ENCODE assay signal across 8 mouse cellular contexts in genomic region chr7:100590845-100591521, GRCm38 (mm10). TPM values are rescaled to one million over a fixed set of nuclear protein-coding genes. Genes with fewer than 3 reads are reported as not detected.
A peak's percentile ranks its signal among the peaks of the same experiment; 100 is the strongest.
DNase-seq lines count a peak whose midpoint lies in the region; ATAC-seq and TF ChIP-seq lines count a peak whose summit lies in the region.

No protein-coding gene starts in this region.

- TF ChIP-seq RAD21 in MEL (IDR thresholded peaks at IDR 0.05; ENCODE audit: low read depth, low read length), result no peak

- H3K27ac ChIP-seq in MEL (ENCODE audit: control insufficient read depth, low read depth, low read length), result peak overlapping the region; percentile 95
- H3K27ac ChIP-seq in hindbrain, embryonic 10.5 days, result peak overlapping the region; percentile 92
- peak overlapping the region; percentile 94 for H3K27ac ChIP-seq in lung, postnatal 0 days (ENCODE audit: low read length)

- peaks cover 0 to 14% of the 10 kb centered on the region in 2 experiments; a peak in 2 of 4 replicates for H3K36me3 ChIP-seq in MEL (ENCODE audit: control insufficient read depth in 1 of 2, insufficient read depth in 2 of 2, low read length in 2 of 2)
- no peaks in the 10 kb centered on the region for H3K36me3 ChIP-seq in hindbrain, embryonic 10.5 days
- H3K36me3 ChIP-seq in lung, postnatal 0 days (ENCODE audit: insufficient read depth, low read length), result no peaks in the 10 kb centered on the region

- no peaks in the 10 kb centered on the region for H3K27me3 ChIP-seq in MEL (ENCODE audit: control insufficient read depth in 1 of 2, insufficient read depth in 2 of 2, low read length in 2 of 2)
- H3K27me3 ChIP-seq in hindbrain, embryonic 10.5 days (ENCODE audit: insufficient read depth, poor library complexity, severe bottlenecking), result no peaks in the 10 kb centered on the region
- no peaks in the 10 kb centered on the region for H3K27me3 ChIP-seq in lung, postnatal 0 days (replicated peaks; ENCODE audit: insufficient read depth, low read length)

- no peaks in the 10 kb centered on the region for H3K9me3 ChIP-seq in MEL (replicated peaks; ENCODE audit: insufficient read depth, low read length)
- H3K9me3 ChIP-seq in hindbrain, embryonic 10.5 days, result no peaks in the 10 kb centered on the region
- H3K9me3 ChIP-seq in lung, postnatal 0 days (ENCODE audit: low read length), result no peaks in the 10 kb centered on the region

- under 1% methylated on average over 20 of the region's 20 CpGs for WGBS in hindbrain, embryonic 10.5 days
- WGBS in lung, postnatal 0 days, result 1% methylated on average over 19 of the region's 20 CpGs

- no peak for TF ChIP-seq EP300 in MEL (IDR thresholded peaks at IDR 0.05; ENCODE audit: low read depth in 1 of 2, low read length in 2 of 2)
- TF ChIP-seq EP300 in lung, postnatal 0 days (IDR thresholded peaks at IDR 0.05), result no peak; the same call in 1 of the 2 replicates

- peak overlapping the region; percentile 53 for H3K4me2 ChIP-seq in lung, postnatal 0 days (replicated peaks; ENCODE audit: low read depth, low read length)

- no peak for TF ChIP-seq CTCF in MEL (IDR thresholded peaks at IDR 0.05 in 2 of 3, conservative IDR thresholded peaks at IDR 0.05 in 1 of 3; ENCODE audit: control insufficient read depth in 1 of 3, insufficient read depth in 1 of 3, low read depth in 2 of 3, low read length in 3 of 3, poor library complexity in 1 of 3, severe bottlenecking in 1 of 3)
- TF ChIP-seq CTCF in lung, postnatal 0 days (IDR thresholded peaks at IDR 0.05), result peak; percentile 29; the same call in 1 of the 2 replicates

- H3K9ac ChIP-seq in MEL (ENCODE audit: control insufficient read depth, low read depth, low read length, poor library complexity, severe bottlenecking), result peak overlapping the region; percentile 85
- H3K9ac ChIP-seq in lung, postnatal 0 days (replicated peaks; ENCODE audit: low read depth), result peak overlapping the region; percentile 52

- DNase-seq in MEL (ENCODE audit: low read depth, low spot score), result peak; percentile 95
- DNase-seq in cerebellum, adult 9-10 months, result peak; percentile 88
- DNase-seq in hindbrain, embryonic 10.5 days (ENCODE audit: low spot score), result peak; percentile 86
- peak; percentile 90 for DNase-seq in layer of hippocampus, adult 9-11 months
- peak; percentile 96 for DNase-seq in lung, postnatal 0 days (ENCODE audit: low spot score)
- peak; percentile 63 for DNase-seq in ovary, postnatal 14 days (ENCODE audit: low spot score)
- DNase-seq in thymus, postnatal 14 days, result peak; percentile 75

- ATAC-seq in frontal cortex, adult (ENCODE audit: low TSS enrichment), result peak; percentile 90
- ATAC-seq in lung, postnatal 0 days, result peak; percentile 97

- peak; percentile 57 to 69; a peak in 3 of 4 replicates for TF ChIP-seq POLR2A in MEL (IDR thresholded peaks at IDR 0.05; ENCODE audit: control insufficient read depth in 1 of 2, insufficient read depth in 1 of 2, low read depth in 1 of 2, low read length in 2 of 2, poor library complexity in 1 of 2)

- peaks cover 2 to 10% of the 10 kb centered on the region in 2 experiments; a peak in 3 of 4 replicates for H3K4me1 ChIP-seq in MEL (ENCODE audit: control insufficient read depth in 1 of 2, insufficient read depth in 2 of 2, low read length in 2 of 2)
- H3K4me1 ChIP-seq in hindbrain, embryonic 10.5 days (replicated peaks), result no peaks in the 10 kb centered on the region; the same call in 1 of the 2 replicates
- no peaks in the 10 kb centered on the region; the same call in 1 of the 2 replicates for H3K4me1 ChIP-seq in lung, postnatal 0 days (ENCODE audit: insufficient read depth, low read depth, low read length)

- peaks cover 1% of the 10 kb centered on the region; the same call in 1 of the 2 replicates for H3K79me2 ChIP-seq in MEL (ENCODE audit: control insufficient read depth, insufficient read depth, low read length, poor library complexity)

- H3K4me3 ChIP-seq in MEL (ENCODE audit: control insufficient read depth in 1 of 2, insufficient read depth in 1 of 2, low read depth in 2 of 2, low read length in 2 of 2), result peak overlapping the region; percentile 82 to 94
- H3K4me3 ChIP-seq in hindbrain, embryonic 10.5 days, result peak overlapping the region; percentile 60
- H3K4me3 ChIP-seq in lung, postnatal 0 days (ENCODE audit: low read depth, low read length), result peak overlapping the region; percentile 55

TF ChIP-seq in MEL, 35 proteins besides CTCF, POLR2A, EP300 and RAD21:
- TF ChIP-seq ETS1 (IDR thresholded peaks at IDR 0.05; ENCODE audit: low read depth, low read length) (peak; percentile 75), E2F4 (IDR thresholded peaks at IDR 0.05; ENCODE audit: borderline replicate concordance, low read depth, low read length) (no peak), MAZ (IDR thresholded peaks at IDR 0.05; ENCODE audit: low read depth, low read length) (peak; percentile 70; the same call in 1 of the 2 replicates), MAFK (IDR thresholded peaks at IDR 0.05; ENCODE audit: borderline replicate concordance, low read depth, low read length) (no peak), MXI1 (IDR thresholded peaks at IDR 0.05; ENCODE audit: low read depth, low read length) (peak; percentile 5; the same call in 1 of the 2 replicates), RCOR1 (IDR thresholded peaks at IDR 0.05; ENCODE audit: low read depth, low read length) (no peak), MYC (IDR thresholded peaks at IDR 0.05; ENCODE audit: low read depth, low read length) (peak; percentile 43; the same call in 1 of the 2 replicates), NELFE (IDR thresholded peaks at IDR 0.05; ENCODE audit: low read depth, low read length) (no peak), TCF12 (IDR thresholded peaks at IDR 0.05; ENCODE audit: low read depth, low read length) (no peak), ZC3H11A (IDR thresholded peaks at IDR 0.05; ENCODE audit: low read depth, low read length) (no peak), ELF1 (IDR thresholded peaks at IDR 0.05; ENCODE audit: low read depth, low read length) (peak; percentile 94), JUND (IDR thresholded peaks at IDR 0.05; ENCODE audit: low read depth, low read length) (0 out of 2 replicates have a peak, but pooled peaks have one; percentile 79), SMC3 (IDR thresholded peaks at IDR 0.05; ENCODE audit: low read depth, low read length) (no peak), TBP (IDR thresholded peaks at IDR 0.05; ENCODE audit: low read depth, low read length) (peak; percentile 71), HCFC1 (IDR thresholded peaks at IDR 0.05; ENCODE audit: low read depth, low read length) (peak; percentile 80), USF2 (IDR thresholded peaks at IDR 0.05; ENCODE audit: borderline replicate concordance in 1 of 2, insufficient read depth in 1 of 2, low read depth in 1 of 2, low read length in 2 of 2) (no peak), UBTF (IDR thresholded peaks at IDR 0.05; ENCODE audit: borderline replicate concordance, insufficient read depth, low read depth, low read length) (no peak)

RNA-seq across cellular contexts. Expression of gene Rab6a, which starts 16.2 kb away (rescaled TPM):
- 43.2 and 45.1 TPM in 2 replicates for total RNA-seq in MEL (2012; rRNA removed)
- polyA plus RNA-seq in MEL (2012; ENCODE audit: insufficient read depth in 1 of 2, insufficient read length in 2 of 2, low read depth in 1 of 2, low replicate concordance in 2 of 2, missing spikeins in 1 of 2), result 10 to 100 TPM; 58.4 to 92.8 TPM
- 111 and 117 TPM in 2 replicates for polyA plus RNA-seq in hindbrain, embryonic 10.5 days (2016; fragmentation: Nextera tagmentation; extraction: Ambion mirVana)
- polyA plus RNA-seq in lung, postnatal 0 days (2015; fragmentation: Nextera tagmentation; extraction: Ambion mirVana), result 76.8 and 88.2 TPM in 2 replicates

RNA-seq across cellular contexts. Expression of gene Mrpl48, which starts 17.1 kb away (rescaled TPM):
- total RNA-seq in MEL (2012; rRNA removed), result 39.5 and 45.5 TPM in 2 replicates
- 10 to 100 TPM in 1 of 2 experiments, not detected in 1; 67.3 TPM for polyA plus RNA-seq in MEL (2012; ENCODE audit: insufficient read depth in 1 of 2, insufficient read length in 2 of 2, low read depth in 1 of 2, low replicate concordance in 2 of 2, missing spikeins in 1 of 2)
- polyA plus RNA-seq in hindbrain, embryonic 10.5 days (2016; fragmentation: Nextera tagmentation; extraction: Ambion mirVana), result 57.9 and 66.6 TPM in 2 replicates
- polyA plus RNA-seq in lung, postnatal 0 days (2015; fragmentation: Nextera tagmentation; extraction: Ambion mirVana), result 76.0 and 77.5 TPM in 2 replicates

RNA-seq across cellular contexts. Expression of gene Coa4, which starts 54.1 kb away (rescaled TPM):
- total RNA-seq in MEL (2012; rRNA removed), result 6.1 and 8.1 TPM in 2 replicates
- polyA plus RNA-seq in MEL (2012; ENCODE audit: insufficient read depth in 1 of 2, insufficient read length in 2 of 2, low read depth in 1 of 2, low replicate concordance in 2 of 2, missing spikeins in 1 of 2), result 10 to 100 TPM in 1 of 2 experiments, not detected in 1; 13.8 TPM
- polyA plus RNA-seq in hindbrain, embryonic 10.5 days (2016; fragmentation: Nextera tagmentation; extraction: Ambion mirVana), result 20.4 and 23.3 TPM in 2 replicates
- polyA plus RNA-seq in lung, postnatal 0 days (2015; fragmentation: Nextera tagmentation; extraction: Ambion mirVana), result 17.0 and 18.2 TPM in 2 replicates

Comparison
In these comparisons a context has a peak if more than half of its experiments do, and no peak if none do; other contexts are left out.
1. Peak in every context shown above with its lines: DNase-seq, ATAC-seq, H3K4me3 ChIP-seq and H3K27ac ChIP-seq.